Mouse (Mus musculus) hindbrain, embryonic 11.5 days (tissue): Measurements from ENCODE around the gene Olfr1360. TPM values are rescaled to one million over a fixed set of nuclear protein-coding genes. Genes with fewer than 3 reads are reported as not detected.

Experiments used
- ATAC-seq: fragments of 200-750 bp; cut with Nextera tagmentation; 2 replicates; pipeline ENCODE4 v1.8.0; 2017; ENCODE audit warnings: mild to moderate bottlenecking, moderate TSS enrichment, moderate library complexity; ENCODE audit not compliant: low FRiP score
- DNase-seq: peaks from one replicate; pipeline ENCODE4 v3.0.0-alpha.2; 2015; ENCODE audit warnings: low spot score
- H3K27ac ChIP-seq: fragments of 300-500 bp; sonication (generic); 2 replicates; pipeline ENCODE4 v1.5.1; 2014; ENCODE audit warnings: mild to moderate bottlenecking, low read depth, low read length
- H3K27me3 ChIP-seq: fragments of 300-500 bp; sonication (generic); 2 replicates; pipeline ENCODE4 v1.6.1; 2014; ENCODE audit warnings: mild to moderate bottlenecking, low read length, moderate library complexity, mixed read lengths; ENCODE audit not compliant: control insufficient read depth, insufficient read depth
- H3K36me3 ChIP-seq: fragments of 300-500 bp; sonication (generic); 2 replicates; pipeline ENCODE4 v1.6.1; 2014; ENCODE audit warnings: mild to moderate bottlenecking, low read length, moderate library complexity, mixed read lengths; ENCODE audit not compliant: control insufficient read depth, insufficient read depth
- H3K4me1 ChIP-seq: fragments of 300-500 bp; sonication (generic); replicated peaks from 2 replicates; pipeline ENCODE4 v1.6.1; 2014; ENCODE audit warnings: low read length, mixed read lengths; ENCODE audit not compliant: control insufficient read depth, insufficient read depth
- H3K4me2 ChIP-seq: fragments of 300-500 bp; sonication (generic); replicated peaks from 2 replicates; pipeline ENCODE4 v1.6.1; 2014; ENCODE audit warnings: mild to moderate bottlenecking, low read depth, low read length
- H3K4me3 ChIP-seq: fragments of 300-500 bp; sonication (generic); 2 replicates; pipeline ENCODE4 v1.5.1; 2014; ENCODE audit warnings: low read depth, low read length
- H3K9ac ChIP-seq: fragments of 300-500 bp; sonication (generic); 2 replicates; pipeline ENCODE4 v1.6.1; 2014; ENCODE audit warnings: low read depth, low read length
- H3K9me3 ChIP-seq: fragments of 300-500 bp; sonication (generic); 2 replicates; pipeline ENCODE4 v1.6.1; 2016; ENCODE audit warnings: low read length; ENCODE audit not compliant: control insufficient read depth
- WGBS: fragments of 180-500 bp; shearing (Covaris S2); extraction: QIAGEN DNeasy Blood & Tissue Kit; methylation state at CpG from one replicate; pipeline ENCODE4 v1.1.7; 2014; 5-methylcytosine and 5-hydroxymethylcytosine counted together
- polyA plus RNA-seq: library from polyadenylated mRNA; unstranded; fragments of >200 nt; fragmentation: Nextera tagmentation; extraction: Ambion mirVana; gene quantifications from 2 replicates; pipeline ENCODE4 v1.2.1, GENCODE M21; 2014

The Olfr1360 gene
- polyA plus RNA-seq, 1 experiment from 2014 or later: not detected

DNA sequence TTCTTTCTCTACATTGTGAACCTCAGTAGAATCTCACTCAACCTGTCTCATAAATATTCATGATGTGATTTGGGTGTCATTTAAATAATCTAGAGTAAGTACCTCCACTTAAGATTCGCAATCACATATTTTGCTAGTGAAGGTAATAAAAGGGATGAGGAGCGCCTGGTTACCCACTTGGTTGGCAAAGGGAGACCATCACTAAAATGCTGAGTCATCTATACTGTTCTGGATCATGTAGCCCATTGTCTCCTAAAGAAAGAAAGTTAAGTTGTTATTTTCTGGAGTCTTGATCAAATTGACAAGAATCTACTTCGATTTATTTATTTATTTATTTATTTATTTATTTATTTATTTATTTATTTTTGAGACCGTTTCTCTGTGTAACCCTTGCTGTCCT lies 29.5 kb upstream of the Olfr1360 start:
- 80% methylated on average over 4 of the region's 4 CpGs for WGBS

DNA sequence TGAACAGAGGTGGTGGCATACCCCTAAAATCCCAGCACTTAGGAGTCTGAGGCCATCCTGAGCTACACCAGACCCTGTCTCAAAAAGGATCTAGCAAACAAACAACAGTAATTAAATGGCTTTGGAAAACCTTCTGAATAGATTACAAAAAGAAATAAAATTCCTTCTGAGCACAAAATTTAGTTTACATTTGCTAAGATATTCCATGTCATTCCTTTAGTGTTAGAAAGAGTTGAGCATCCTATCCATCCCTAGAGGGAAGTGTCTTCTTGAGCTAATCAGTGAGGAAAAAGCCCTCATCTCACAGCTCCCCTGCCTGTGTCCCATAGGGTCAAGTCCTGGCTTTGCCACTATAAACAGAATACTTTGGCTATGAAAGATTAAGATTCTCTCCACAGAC lies 20.6 kb upstream of the Olfr1360 start, which contains the start of gene Olfr1359:
Gene Olfr1359, plus strand, starts transcription at position 301 of the 400 bp plus-strand sequence.
- Histone ChIP-seq H3K9ac (no peak within 1 kb of the TSS), H3K27me3 (no peaks in the 10 kb centered on the region), H3K4me2 (no peak within 1 kb of the TSS), H3K4me1 (no peaks in the 10 kb centered on the region), H3K36me3 (no peaks in the 10 kb centered on the region), H3K4me3 (no peak within 1 kb of the TSS), H3K9me3 (no peaks in the 10 kb centered on the region), H3K27ac (no peak within 1 kb of the TSS)
- ATAC-seq (no peak), DNase-seq (no peak)

More for the DNA sequence above, 29.5 kb upstream of the Olfr1360 start:
- no peak overlapping the region for H3K9ac ChIP-seq
- DNase-seq (no peak), ATAC-seq (no peak)
- no peak overlapping the region for H3K27ac ChIP-seq
- no peaks in the 10 kb centered on the region for H3K4me1 ChIP-seq
- no peaks in the 10 kb centered on the region for H3K9me3 ChIP-seq
- H3K4me3 ChIP-seq: no peak overlapping the region
- no peaks in the 10 kb centered on the region for H3K27me3 ChIP-seq
- H3K36me3 ChIP-seq: no peaks in the 10 kb centered on the region
- no peak overlapping the region for H3K4me2 ChIP-seq

DNA sequence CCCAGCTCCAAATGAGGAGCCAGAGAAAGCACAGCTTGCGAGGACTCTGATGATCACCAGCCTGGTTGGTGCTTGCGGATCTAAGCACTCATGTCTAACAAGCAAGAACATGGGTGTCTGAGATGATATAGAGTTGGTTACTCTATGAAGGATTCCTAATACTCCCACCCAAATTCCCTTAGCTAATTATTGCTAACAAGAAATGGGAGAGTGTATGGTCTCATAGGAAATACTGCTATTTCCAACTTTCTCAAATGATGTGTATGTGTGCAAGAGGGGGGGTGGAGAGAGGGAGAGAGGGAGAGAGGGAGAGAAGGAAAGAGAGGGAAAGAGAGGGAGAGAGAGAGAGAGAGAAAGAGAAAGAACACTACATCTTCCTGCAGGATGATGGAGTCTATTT lies 13.9 kb downstream of the Olfr1360 start, which contains the start of gene Olfr1361:
Gene Olfr1361, minus strand, starts transcription at position 101 of the 400 bp plus-strand sequence.
- no peaks in the 10 kb centered on the region for H3K9me3 ChIP-seq
- no peak within 1 kb of the TSS for H3K27ac ChIP-seq
- H3K4me1 ChIP-seq: no peaks in the 10 kb centered on the region
- H3K27me3 ChIP-seq: no peaks in the 10 kb centered on the region
- no peaks in the 10 kb centered on the region for H3K36me3 ChIP-seq
- DNase-seq: no peak
- no peak within 1 kb of the TSS for H3K4me2 ChIP-seq
- ATAC-seq: no peak
- H3K9ac ChIP-seq: no peak within 1 kb of the TSS
- WGBS: 78% methylated on average over 2 of the region's 2 CpGs
- no peak within 1 kb of the TSS for H3K4me3 ChIP-seq

DNA sequence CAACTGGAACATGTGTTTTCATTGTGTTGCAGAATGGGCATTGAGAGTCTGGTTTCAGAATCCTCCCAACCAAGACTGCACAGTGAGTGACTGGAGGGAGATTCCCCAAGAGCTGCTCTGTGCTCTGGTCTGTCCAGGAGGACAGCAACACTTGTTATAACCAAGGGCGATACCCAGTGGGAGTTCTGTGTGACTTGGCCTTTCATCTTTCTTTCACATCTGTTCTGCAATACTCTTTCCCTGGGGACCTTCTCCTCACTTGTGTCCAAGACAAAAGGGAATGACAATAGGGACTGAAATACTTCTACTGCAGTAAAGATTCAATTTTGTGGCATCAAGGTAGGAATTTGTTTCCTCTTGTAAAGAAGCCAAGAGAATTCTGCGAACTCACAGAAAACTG lies 34.8 kb downstream of the Olfr1360 start, which contains the start of gene Olfr11:
Gene Olfr11, minus strand, starts transcription at position 101 of the 400 bp plus-strand sequence.
- Histone ChIP-seq H3K27me3 (no peaks in the 10 kb centered on the region), H3K9ac (no peak within 1 kb of the TSS), H3K4me2 (no peak within 1 kb of the TSS), H3K36me3 (no peaks in the 10 kb centered on the region), H3K4me1 (no peaks in the 10 kb centered on the region), H3K27ac (no peak within 1 kb of the TSS), H3K4me3 (no peak within 1 kb of the TSS), H3K9me3 (no peaks in the 10 kb centered on the region)
- ATAC-seq: no peak
- WGBS: 81% methylated on average over 2 of the region's 2 CpGs
- no peak for DNase-seq

Other genes starting within 250 kb of the Olfr1360 start
- gene Pgbd1, start 236.3 kb downstream of the Olfr1360 start, polyA plus RNA-seq: 5.9 and 6.0 TPM in 2 replicates
- 18.4 and 21.0 TPM in 2 replicates for gene Zscan26, start 223.7 kb downstream of the Olfr1360 start, polyA plus RNA-seq
- gene Nkapl, start 208.9 kb downstream of the Olfr1360 start, polyA plus RNA-seq: 2.5 and 3.4 TPM in 2 replicates
- gene Zkscan4, start 198.5 kb downstream of the Olfr1360 start, polyA plus RNA-seq: 5.2 and 5.9 TPM in 2 replicates
- not detected in 2 replicates for gene Gm10065, start 198.0 kb downstream of the Olfr1360 start, polyA plus RNA-seq
- gene AK157302, start 182.2 kb downstream of the Olfr1360 start, polyA plus RNA-seq: 0.23 and 0.35 TPM in 2 replicates
- gene Gm11273, start 176.0 kb downstream of the Olfr1360 start, polyA plus RNA-seq: 3.7 and 5.1 TPM in 2 replicates
- gene Zkscan8, start 146.3 kb downstream of the Olfr1360 start, polyA plus RNA-seq: 9.8 and 11.0 TPM in 2 replicates
- gene Olfr1366, start 134.6 kb downstream of the Olfr1360 start, polyA plus RNA-seq: 0.05 and 0.25 TPM in 2 replicates
- 0.17 TPM in 1 of 2 replicates, not detected in the other for gene Olfr1535, start 117.5 kb downstream of the Olfr1360 start, polyA plus RNA-seq
- not detected in 2 replicates for gene Olfr1364, start 95.6 kb downstream of the Olfr1360 start, polyA plus RNA-seq
- not detected in 2 replicates for gene Olfr1362, start 63.4 kb downstream of the Olfr1360 start, polyA plus RNA-seq
- not detected in 2 replicates for gene Olfr11, start 34.9 kb downstream of the Olfr1360 start, polyA plus RNA-seq
- gene Olfr1361, start 14.0 kb downstream of the Olfr1360 start, polyA plus RNA-seq: not detected in 2 replicates
- gene Olfr1359, start 20.7 kb upstream of the Olfr1360 start, polyA plus RNA-seq: not detected in 2 replicates
- 2.1 and 3.0 TPM in 2 replicates for gene Hist1h2bl, start 38.7 kb upstream of the Olfr1360 start, polyA plus RNA-seq
- 17.3 and 25.6 TPM in 2 replicates for gene Hist1h2ai, start 39.0 kb upstream of the Olfr1360 start, polyA plus RNA-seq
- gene Hist1h3h, start 40.3 kb upstream of the Olfr1360 start, polyA plus RNA-seq: 12.7 and 20.0 TPM in 2 replicates
- gene Hist1h2bm, start 44.6 kb upstream of the Olfr1360 start, polyA plus RNA-seq: 4.2 and 4.3 TPM in 2 replicates
- gene Hist1h4j, start 57.7 kb upstream of the Olfr1360 start, polyA plus RNA-seq: 0.94 and 1.4 TPM in 2 replicates
- 2.4 and 8.0 TPM in 2 replicates for gene Hist1h4k, start 73.1 kb upstream of the Olfr1360 start, polyA plus RNA-seq
- 4.9 and 6.5 TPM in 2 replicates for gene Hist1h2ak, start 76.4 kb upstream of the Olfr1360 start, polyA plus RNA-seq
- gene Hist1h2bn, start 76.7 kb upstream of the Olfr1360 start, polyA plus RNA-seq: 0.67 and 2.2 TPM in 2 replicates
- gene Hist1h1b, start 103.2 kb upstream of the Olfr1360 start, polyA plus RNA-seq: 19.1 TPM in 2 replicates
- gene Hist1h3i, start 106.0 kb upstream of the Olfr1360 start, polyA plus RNA-seq: 232 and 252 TPM in 2 replicates
- 1.4 and 8.5 TPM in 2 replicates for gene Hist1h2an, start 109.8 kb upstream of the Olfr1360 start, polyA plus RNA-seq
- 2.2 and 2.9 TPM in 2 replicates for gene Hist1h2bp, start 110.1 kb upstream of the Olfr1360 start, polyA plus RNA-seq
- gene Hist1h2bq, start 132.8 kb upstream of the Olfr1360 start, polyA plus RNA-seq: 17.8 and 18.7 TPM in 2 replicates
- gene Hist1h2ao, start 133.1 kb upstream of the Olfr1360 start, polyA plus RNA-seq: 2.1 TPM in 1 of 2 replicates, not detected in the other
- gene Hist1h4m, start 134.3 kb upstream of the Olfr1360 start, polyA plus RNA-seq: not detected in 2 replicates
- 13.4 and 14.6 TPM in 2 replicates for gene Hist1h4n, start 154.8 kb upstream of the Olfr1360 start, polyA plus RNA-seq
- gene Hist1h2ap, start 156.1 kb upstream of the Olfr1360 start, polyA plus RNA-seq: 4,676 and 4,856 TPM in 2 replicates
- gene Hist1h2br, start 156.3 kb upstream of the Olfr1360 start, polyA plus RNA-seq: 18.1 and 18.6 TPM in 2 replicates